Mouse (Mus musculus): ENCODE measurements around the gene Rnaseh1.

Rnaseh1 gene

GRCm38 (mm10) chr12:28649141-28650110, at the start of gene Rnaseh1:
Gene Rnaseh1, plus strand, starts transcription at chr12:28649602.
- DNase-seq (ENCODE audit: low spot score in 2 of 2): peak; percentile 84 to 90

GRCm38 (mm10) chr12:28602259-28602658, 47.1 kb upstream of the Rnaseh1 start:
- DNase-seq (ENCODE audit: low spot score in 2 of 2): no peak

GRCm38 (mm10) chr12:28603494-28603893, 45.9 kb upstream of the Rnaseh1 start:
- no peak for DNase-seq (ENCODE audit: low spot score in 2 of 2)

GRCm38 (mm10) chr12:28607546-28608305, 41.7 kb upstream of the Rnaseh1 start:
- DNase-seq (ENCODE audit: low spot score in 2 of 2): no peak

GRCm38 (mm10) chr12:28612391-28612790, 37.0 kb upstream of the Rnaseh1 start:
- no peak for DNase-seq (ENCODE audit: low spot score in 2 of 2)

DNA sequence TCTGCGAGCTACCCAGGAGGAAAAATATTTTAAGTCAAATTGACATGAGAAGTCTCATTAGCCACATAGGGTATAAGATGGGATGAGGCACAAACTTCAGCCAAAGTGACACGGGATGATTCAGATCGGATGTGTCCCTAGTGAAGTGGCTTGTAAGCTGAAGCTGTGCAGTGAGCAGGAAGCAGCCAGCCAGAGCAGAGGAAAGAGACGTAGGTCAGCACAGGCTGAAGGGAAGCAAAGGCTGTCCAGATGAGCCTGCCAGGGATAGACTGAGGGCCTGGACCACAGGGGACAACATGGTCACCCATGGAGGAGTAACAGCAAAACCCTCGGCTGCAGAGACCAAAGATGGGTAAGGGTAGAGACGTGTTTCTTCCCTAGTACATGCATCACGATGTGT, 35.0 kb upstream of the Rnaseh1 start:
- DNase-seq (ENCODE audit: low spot score in 2 of 2): no peak

GRCm38 (mm10) chr12:28617297-28617696, 32.1 kb upstream of the Rnaseh1 start:
- DNase-seq (ENCODE audit: low spot score in 2 of 2): no peak

- no peak for DNase-seq (ENCODE audit: low spot score in 2 of 2)
Observed at GRCm38 (mm10) chr12:28621451-28622166, 27.8 kb upstream of the Rnaseh1 start.

GRCm38 (mm10) chr12:28622167-28622532, 27.3 kb upstream of the Rnaseh1 start:
- no peak for DNase-seq (ENCODE audit: low spot score in 2 of 2)

DNA sequence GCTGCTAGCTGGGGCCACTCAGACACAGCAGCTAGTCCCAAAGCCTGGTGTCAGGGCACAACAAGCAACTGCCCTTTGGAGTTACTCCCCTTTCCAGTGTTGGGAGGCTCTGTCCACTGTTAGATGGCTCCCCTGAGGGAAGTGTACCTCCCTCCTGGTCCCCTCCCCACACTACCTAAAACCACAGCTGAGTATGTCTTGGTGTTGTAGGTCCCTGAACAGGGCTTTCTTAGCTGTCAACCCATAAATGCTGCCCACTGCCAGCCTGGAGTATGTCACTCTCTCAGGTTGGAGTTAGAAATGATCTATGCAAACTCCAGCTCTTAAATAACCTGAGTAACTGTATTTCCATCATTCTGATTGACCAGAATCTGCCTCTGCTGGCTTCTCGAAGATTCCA, 26.8 kb upstream of the Rnaseh1 start:
- no peak for DNase-seq (ENCODE audit: low spot score in 2 of 2)

DNA sequence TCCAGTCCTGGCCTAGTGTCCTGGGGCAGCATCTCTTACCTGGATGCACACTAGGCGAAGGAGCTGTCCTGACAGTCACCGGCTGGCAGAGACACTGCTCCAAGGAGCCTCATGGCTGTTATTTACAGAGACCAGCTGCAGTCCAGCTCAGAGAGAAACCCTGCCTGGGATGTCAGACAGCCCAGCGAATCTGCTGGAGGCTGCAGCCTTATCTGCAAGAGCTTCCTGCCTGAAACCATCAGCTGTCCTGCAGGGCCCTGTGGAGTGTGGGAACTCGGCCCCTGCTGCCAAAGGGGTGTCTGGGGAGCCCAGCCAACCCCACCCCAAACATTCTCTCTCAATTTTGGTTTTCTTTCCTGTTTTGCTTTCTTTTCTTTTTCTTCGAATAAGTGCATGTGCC, 26.2 kb upstream of the Rnaseh1 start, which contains the start of gene Colec11:
Gene Colec11 (minus strand): TSS at position 183 of the 400 bp plus-strand sequence.
- no peak for DNase-seq (ENCODE audit: low spot score in 2 of 2)

GRCm38 (mm10) chr12:28624251-28624650, 25.2 kb upstream of the Rnaseh1 start:
- no peak for DNase-seq (ENCODE audit: low spot score in 2 of 2)

GRCm38 (mm10) chr12:28625407-28625806, 24.0 kb upstream of the Rnaseh1 start:
- DNase-seq (ENCODE audit: low spot score in 2 of 2): no peak

DNA sequence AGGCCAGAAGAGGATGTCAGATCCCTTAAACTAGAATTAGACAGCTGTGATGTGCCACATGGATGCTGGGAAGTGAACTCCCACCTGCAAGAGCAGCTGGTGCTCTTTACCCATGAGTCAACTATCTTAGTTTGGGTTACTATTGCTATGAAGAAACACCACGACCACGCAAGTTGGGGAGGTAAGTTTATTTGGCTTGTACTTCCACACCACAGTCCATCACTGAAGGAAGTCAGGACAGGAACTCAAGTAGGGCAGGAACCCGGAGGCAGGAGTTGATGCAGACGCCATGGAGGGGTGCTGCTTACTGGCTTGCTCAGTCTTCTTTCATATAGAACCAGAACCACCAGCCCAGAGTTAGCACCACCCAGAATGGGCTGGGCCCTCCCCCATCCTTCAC, 22.3 kb upstream of the Rnaseh1 start:
- no peak for DNase-seq (ENCODE audit: low spot score in 2 of 2)

DNA sequence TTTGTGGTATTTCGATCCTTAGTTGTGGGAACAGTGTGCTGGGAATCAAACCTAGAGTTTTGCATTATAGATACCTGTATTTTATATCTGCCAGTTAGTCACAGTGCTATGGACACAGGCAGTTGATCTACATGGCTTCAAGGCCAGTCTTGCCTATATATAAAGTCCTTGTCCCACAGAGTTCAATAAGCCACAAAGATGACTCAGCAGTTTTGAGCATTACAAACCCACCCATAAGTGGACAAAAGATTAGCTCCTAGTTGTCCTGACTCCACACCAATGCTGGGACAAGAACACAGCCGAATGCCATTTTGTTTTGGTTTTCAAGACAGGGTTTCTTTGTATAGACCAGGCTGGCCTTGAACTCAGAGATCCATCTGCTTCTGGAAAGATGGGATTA, 21.0 kb upstream of the Rnaseh1 start:
- DNase-seq (ENCODE audit: low spot score in 2 of 2): no peak

DNA sequence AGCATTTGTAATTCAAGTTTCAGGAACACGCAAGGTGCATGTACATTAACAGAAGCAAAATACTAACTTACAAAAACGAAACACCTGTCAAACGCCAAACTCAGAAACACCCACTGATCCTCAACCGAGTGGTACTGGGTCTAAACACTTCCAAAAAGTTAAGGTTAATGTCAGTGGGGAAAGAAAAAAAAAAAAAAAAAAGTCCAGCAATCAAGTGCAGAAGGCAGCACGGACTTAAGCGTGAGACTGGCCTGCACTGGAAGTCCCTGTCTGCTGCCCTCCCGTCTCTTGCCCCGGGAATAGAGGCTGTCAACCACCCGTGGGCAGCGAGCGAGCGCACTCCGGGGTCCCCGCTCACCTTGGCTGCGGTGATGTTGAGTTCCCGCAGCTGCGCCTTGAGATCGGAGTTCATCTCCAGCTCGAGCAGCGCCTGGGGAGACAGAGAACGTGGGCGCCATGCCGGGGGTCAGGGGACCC, 14.3 kb upstream of the Rnaseh1 start:
- DNase-seq (ENCODE audit: low spot score in 2 of 2): no peak

- DNase-seq (ENCODE audit: low spot score in 2 of 2): peak; percentile 83 to 88
Observed at GRCm38 (mm10) chr12:28635535-28636476, 13.6 kb upstream of the Rnaseh1 start, which contains the start of gene Rps7. Gene Rps7, minus strand, starts transcription at chr12:28635953.

GRCm38 (mm10) chr12:28636543-28636942, 12.9 kb upstream of the Rnaseh1 start:
- no peak for DNase-seq (ENCODE audit: low spot score in 2 of 2)

GRCm38 (mm10) chr12:28638778-28639177, 10.6 kb upstream of the Rnaseh1 start:
- DNase-seq (ENCODE audit: low spot score in 2 of 2): no peak

DNA sequence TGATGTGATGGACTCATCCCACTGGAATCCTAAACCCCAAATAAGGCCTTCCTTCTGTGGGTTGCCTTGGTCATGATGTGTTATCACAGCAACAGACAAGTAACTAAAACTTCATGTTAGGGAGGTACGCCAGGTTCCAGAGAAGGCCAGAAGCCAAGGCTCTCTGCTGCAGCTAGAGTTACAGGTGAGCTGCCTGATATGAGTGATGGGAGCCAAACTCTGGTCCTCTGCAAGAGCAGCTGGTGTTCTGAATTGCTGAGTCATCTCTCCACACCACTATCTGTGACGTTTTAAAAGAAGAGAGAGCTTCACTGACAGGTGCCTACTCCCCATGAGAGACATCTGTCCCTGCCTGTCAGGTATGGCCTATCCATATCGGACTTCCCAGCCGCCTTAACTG, 13.2 kb downstream of the Rnaseh1 start:
- no peak for DNase-seq (ENCODE audit: low spot score in 2 of 2)

DNA sequence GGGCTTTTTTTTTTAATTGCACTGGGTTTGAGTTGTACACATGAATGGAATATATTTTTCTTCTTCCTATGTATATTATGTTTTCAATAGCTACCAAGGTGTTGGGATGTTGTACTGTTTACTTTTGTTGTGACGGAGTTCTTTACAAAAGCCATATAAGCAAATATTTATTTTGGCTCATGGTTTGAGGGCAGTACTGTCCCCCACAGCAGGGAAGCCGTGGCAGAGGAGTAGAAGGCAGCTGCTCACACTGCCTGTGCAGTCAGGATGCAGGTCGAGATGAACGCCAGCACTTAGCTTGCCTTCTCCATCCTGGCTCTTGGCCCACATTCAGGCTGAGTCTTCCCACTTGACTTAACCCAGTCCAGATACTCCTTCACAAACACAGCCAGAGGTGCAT, 17.3 kb downstream of the Rnaseh1 start:
- no peak for DNase-seq (ENCODE audit: low spot score in 2 of 2)
